Mouse (Mus musculus) forebrain, embryonic 14.5 days (tissue): ENCODE data around the gene Cct4. TPM values are rescaled to one million over a fixed set of nuclear protein-coding genes. Genes with fewer than 3 reads are reported as not detected.

Source experiments
- ATAC-seq: fragments of 200-750 bp; cut with Nextera tagmentation; 2 replicates; pipeline ENCODE4 v1.8.0; 2017; ENCODE audit warnings: mild to moderate bottlenecking, moderate library complexity
- DNase-seq: peaks from one replicate; pipeline ENCODE4 v3.0.0-alpha.2; 2015; ENCODE audit warnings: low spot score
- H3K27ac ChIP-seq: fragments of 300-500 bp; sonication (generic); 2 replicates; pipeline ENCODE4 v1.5.1; 2014; ENCODE audit warnings: low read depth, mild to moderate bottlenecking, control low read depth, low read length, moderate library complexity
- H3K27me3 ChIP-seq: fragments of 300-500 bp; sonication (generic); replicated peaks from 2 replicates; pipeline ENCODE4 v1.6.1; 2014; ENCODE audit warnings: low read length, control low read depth, mixed read lengths; ENCODE audit not compliant: control insufficient read depth, insufficient read depth
- H3K36me3 ChIP-seq: fragments of 300-500 bp; sonication (generic); 2 replicates; pipeline ENCODE4 v1.6.1; 2014; ENCODE audit warnings: low read length, control low read depth; ENCODE audit not compliant: control insufficient read depth, insufficient read depth
- H3K4me1 ChIP-seq: fragments of 300-500 bp; sonication (generic); 2 replicates; pipeline ENCODE4 v1.6.1; 2014; ENCODE audit warnings: antibody characterized with exemption, low read length, control low read depth; ENCODE audit not compliant: control insufficient read depth, insufficient read depth
- H3K4me2 ChIP-seq: fragments of 300-500 bp; sonication (generic); 2 replicates; pipeline ENCODE4 v1.6.1; 2014; ENCODE audit warnings: mild to moderate bottlenecking, control low read depth, low read length
- H3K4me3 ChIP-seq: fragments of 300-500 bp; sonication (generic); 2 replicates; pipeline ENCODE4 v1.5.1; 2014; ENCODE audit warnings: low read depth, low read length, control low read depth
- H3K9ac ChIP-seq: fragments of 300-500 bp; sonication (generic); 2 replicates; pipeline ENCODE4 v1.6.1; 2014; ENCODE audit warnings: mild to moderate bottlenecking, low read length, control low read depth, moderate library complexity
- H3K9me3 ChIP-seq: fragments of 300-500 bp; sonication (generic); replicated peaks from 2 replicates; pipeline ENCODE4 v1.6.1; 2016; ENCODE audit warnings: low read length, control low read depth, mixed read lengths; ENCODE audit not compliant: control insufficient read depth
- WGBS: fragments of 180-500 bp; shearing (Covaris S2); extraction: QIAGEN DNeasy Blood & Tissue Kit; methylation state at CpG from one replicate; pipeline ENCODE4 v1.1.7; 2014; 5-methylcytosine and 5-hydroxymethylcytosine counted together
- polyA plus RNA-seq: library from polyadenylated mRNA; unstranded; fragments of >200 nt; fragmentation: Nextera tagmentation; extraction: Ambion mirVana; gene quantifications from 2 replicates; pipeline ENCODE4 v1.2.1, GENCODE M21; 2014

The Cct4 gene
- polyA plus RNA-seq, result 378 and 395 TPM in 2 replicates

GRCm38 (mm10) chr11:22990393-22991126 lies at the start of gene Cct4:
TSS of gene Cct4 (plus strand) at chr11:22990519.
- WGBS, result under 1% methylated on average over 66 of the region's 66 CpGs

GRCm38 (mm10) chr11:22949101-22949500 lies 41.2 kb upstream of the Cct4 start:
- no peaks in the 10 kb centered on the region for H3K4me1 ChIP-seq
- H3K36me3 ChIP-seq, result peaks cover 6% of the 10 kb centered on the region; the same call in 1 of the 2 replicates
- no peaks in the 10 kb centered on the region for H3K9me3 ChIP-seq
- H3K9ac ChIP-seq, result no peak overlapping the region
- ATAC-seq (no peak), DNase-seq (no peak)
- 79% methylated on average over 1 of the region's 1 CpGs for WGBS
- H3K4me2 ChIP-seq, result no peak overlapping the region
- H3K4me3 ChIP-seq, result no peak overlapping the region
- no peak overlapping the region for H3K27ac ChIP-seq
- H3K27me3 ChIP-seq, result no peaks in the 10 kb centered on the region

More at GRCm38 (mm10) chr11:22990393-22991126, at the start of gene Cct4:
- Histone ChIP-seq H3K9ac (peak within 1 kb of the TSS; percentile 94), H3K27ac (peak within 1 kb of the TSS; percentile 93), H3K9me3 (no peaks in the 10 kb centered on the region), H3K4me2 (peak within 1 kb of the TSS; percentile 98), H3K27me3 (no peaks in the 10 kb centered on the region), H3K4me1 (peaks cover 11% of the 10 kb centered on the region), H3K36me3 (peaks cover 21% of the 10 kb centered on the region), H3K4me3 (peak within 1 kb of the TSS; percentile 83)
- ATAC-seq, result peak; percentile 99
- peak; percentile 95 for DNase-seq

- DNase-seq, result no peak
- WGBS, result 86% methylated on average over 6 of the region's 6 CpGs
Measured at GRCm38 (mm10) chr11:22950131-22950530, 40.2 kb upstream of the Cct4 start.

GRCm38 (mm10) chr11:22952668-22953067 lies 37.7 kb upstream of the Cct4 start:
- 87% methylated on average over 7 of the region's 7 CpGs for WGBS
- Histone ChIP-seq H3K4me2 (no peak overlapping the region), H3K27ac (no peak overlapping the region), H3K4me3 (no peak overlapping the region), H3K27me3 (no peaks in the 10 kb centered on the region), H3K36me3 (peaks cover 10% of the 10 kb centered on the region; the same call in 1 of the 2 replicates), H3K4me1 (no peaks in the 10 kb centered on the region), H3K9ac (no peak overlapping the region), H3K9me3 (no peaks in the 10 kb centered on the region)
- DNase-seq (no peak), ATAC-seq (no peak)

More at GRCm38 (mm10) chr11:22950131-22950530, 40.2 kb upstream of the Cct4 start:
- H3K27ac ChIP-seq, result no peak overlapping the region
- H3K9me3 ChIP-seq, result no peaks in the 10 kb centered on the region
- H3K4me1 ChIP-seq, result no peaks in the 10 kb centered on the region
- H3K9ac ChIP-seq, result no peak overlapping the region
- H3K27me3 ChIP-seq, result no peaks in the 10 kb centered on the region
- H3K4me2 ChIP-seq, result no peak overlapping the region
- peaks cover 6% of the 10 kb centered on the region; the same call in 1 of the 2 replicates for H3K36me3 ChIP-seq
- no peak overlapping the region for H3K4me3 ChIP-seq
- ATAC-seq, result no peak

- Histone ChIP-seq H3K4me1 (no peaks in the 10 kb centered on the region), H3K4me3 (no peak overlapping the region), H3K27me3 (no peaks in the 10 kb centered on the region), H3K36me3 (peaks cover 10% of the 10 kb centered on the region; the same call in 1 of the 2 replicates), H3K9ac (no peak overlapping the region), H3K27ac (no peak overlapping the region), H3K4me2 (no peak overlapping the region), H3K9me3 (no peaks in the 10 kb centered on the region)
- 90% methylated on average over 6 of the region's 6 CpGs for WGBS
- DNase-seq (no peak), ATAC-seq (no peak)
Measured at GRCm38 (mm10) chr11:22956346-22956745, 34.0 kb upstream of the Cct4 start.

- Histone ChIP-seq H3K36me3 (peaks cover 10% of the 10 kb centered on the region; the same call in 1 of the 2 replicates), H3K4me1 (no peaks in the 10 kb centered on the region), H3K27me3 (no peaks in the 10 kb centered on the region), H3K4me3 (no peak overlapping the region), H3K9me3 (no peaks in the 10 kb centered on the region), H3K9ac (no peak overlapping the region), H3K4me2 (no peak overlapping the region), H3K27ac (no peak overlapping the region)
- DNase-seq, result no peak
- 69% methylated on average over 4 of the region's 4 CpGs for WGBS
- ATAC-seq, result no peak
Measured at GRCm38 (mm10) chr11:22956830-22957229, 33.5 kb upstream of the Cct4 start.

GRCm38 (mm10) chr11:22957791-22958374 lies 32.4 kb upstream of the Cct4 start:
- Histone ChIP-seq H3K27me3 (no peaks in the 10 kb centered on the region), H3K9ac (no peak overlapping the region), H3K4me1 (no peaks in the 10 kb centered on the region), H3K4me3 (no peak overlapping the region), H3K27ac (no peak overlapping the region), H3K36me3 (0 out of 2 replicates have a peak, but pooled peaks cover 6% of the 10 kb centered on the region), H3K4me2 (no peak overlapping the region), H3K9me3 (no peaks in the 10 kb centered on the region)
- DNase-seq (no peak), ATAC-seq (no peak)
- 91% methylated on average over 4 of the region's 4 CpGs for WGBS

GRCm38 (mm10) chr11:22962101-22962500 lies 28.2 kb upstream of the Cct4 start:
- Histone ChIP-seq H3K9me3 (no peaks in the 10 kb centered on the region), H3K9ac (no peak overlapping the region), H3K4me2 (no peak overlapping the region), H3K27ac (no peak overlapping the region), H3K4me3 (no peak overlapping the region), H3K27me3 (no peaks in the 10 kb centered on the region), H3K36me3 (no peaks in the 10 kb centered on the region), H3K4me1 (no peaks in the 10 kb centered on the region)
- 92% methylated on average over 1 of the region's 1 CpGs for WGBS
- DNase-seq (no peak), ATAC-seq (no peak)

GRCm38 (mm10) chr11:22964401-22964800 lies 25.9 kb upstream of the Cct4 start:
- Histone ChIP-seq H3K4me3 (no peak overlapping the region), H3K9ac (no peak overlapping the region), H3K27me3 (no peaks in the 10 kb centered on the region), H3K27ac (no peak overlapping the region), H3K4me2 (no peak overlapping the region), H3K36me3 (no peaks in the 10 kb centered on the region), H3K4me1 (no peaks in the 10 kb centered on the region), H3K9me3 (0 out of 2 replicates have a peak, but pooled peaks cover 3% of the 10 kb centered on the region)
- DNase-seq (no peak), ATAC-seq (no peak)
- 83% methylated on average over 4 of the region's 4 CpGs for WGBS
